Mouse (Mus musculus) testis, adult 2 months (tissue): Measurements from ENCODE around the gene Epas1.

ENCODE experiments used
- CTCF ChIP-seq: fragments of 200-500 bp; IDR thresholded peaks from 2 replicates; pipeline ENCODE4 v1.5.1; 2012; ENCODE audit warnings: low read depth, mild to moderate bottlenecking, inconsistent platforms, low read length, moderate library complexity; ENCODE audit not compliant: control insufficient read depth, insufficient read depth, insufficient replicate concordance
- POLR2A ChIP-seq: fragments of 200-500 bp; IDR thresholded peaks from 2 replicates; pipeline ENCODE4 v1.6.1; 2012; ENCODE audit warnings: low read depth, mild to moderate bottlenecking, inconsistent platforms, low read length, moderate library complexity; ENCODE audit not compliant: control insufficient read depth

- TF ChIP-seq POLR2A (no peak), CTCF (no peak)
These were observed 2.2 kb downstream of the Epas1 start for GRCm38 (mm10) chr17:86755581-86756195.
